Mouse (Mus musculus) MEL (cell line): ENCODE results near the gene Limch1. TPM values are rescaled to one million over a fixed set of nuclear protein-coding genes. Genes with fewer than 3 reads are reported as not detected.

Experiments used
- DNase-seq: peaks from one replicate; pipeline ENCODE4 v3.0.0; 2011; ENCODE audit warnings: low read depth, low spot score
- H3K27ac ChIP-seq: 2 replicates; pipeline ENCODE4 v1.5.1; 2012; ENCODE audit warnings: low read depth, mild to moderate bottlenecking, control low read depth, low read length, moderate library complexity; ENCODE audit not compliant: control insufficient read depth
- H3K27me3 ChIP-seq, 2 experiments: fragments of 150-350 bp in 1 of 2; sonication (generic) in 1 of 2; 2 replicates each; pipeline ENCODE4 v1.6.1; 2012; ENCODE audit warnings: low read length in 2 of 2, mild to moderate bottlenecking in 2 of 2, improper control_type of control experiment in 1 of 2, moderate library complexity in 1 of 2; ENCODE audit not compliant: insufficient read depth in 2 of 2, control insufficient read depth in 1 of 2
- H3K36me3 ChIP-seq, 2 experiments: 2 replicates each; pipeline ENCODE4 v1.6.1; 2012 to 2014; ENCODE audit warnings: low read length in 2 of 2, improper control_type of control experiment in 1 of 2, inconsistent platforms in 1 of 2, mild to moderate bottlenecking in 1 of 2; ENCODE audit not compliant: insufficient read depth in 2 of 2, control insufficient read depth in 1 of 2
- H3K4me1 ChIP-seq, 2 experiments: fragments of 150-350 bp in 1 of 2; sonication (generic) in 1 of 2; 2 replicates each; pipeline ENCODE4 v1.6.1; 2012; ENCODE audit warnings: low read length in 2 of 2, improper control_type of control experiment in 1 of 2, mild to moderate bottlenecking in 1 of 2; ENCODE audit not compliant: insufficient read depth in 2 of 2, control insufficient read depth in 1 of 2
- H3K4me3 ChIP-seq, 2 experiments: fragments of 150-350 bp in 1 of 2; sonication (generic) in 1 of 2; 2 replicates each; pipeline ENCODE4 v1.5.1; 2012; ENCODE audit warnings: low read depth in 2 of 2, low read length in 2 of 2, mild to moderate bottlenecking in 2 of 2, moderate library complexity in 2 of 2, control low read depth in 1 of 2, improper control_type of control experiment in 1 of 2; ENCODE audit not compliant: control insufficient read depth in 1 of 2, insufficient read depth in 1 of 2
- H3K79me2 ChIP-seq: 2 replicates; pipeline ENCODE4 v1.6.1; 2012; ENCODE audit warnings: mild to moderate bottlenecking, low read length, moderate library complexity; ENCODE audit not compliant: control insufficient read depth, poor library complexity, insufficient read depth
- H3K9ac ChIP-seq: 2 replicates; pipeline ENCODE4 v1.6.1; 2012; ENCODE audit warnings: low read depth, mild to moderate bottlenecking, control low read depth, low read length, moderate library complexity; ENCODE audit not compliant: control insufficient read depth, poor library complexity, severe bottlenecking
- H3K9me3 ChIP-seq: fragments of 150-350 bp; sonication (generic); replicated peaks from 2 replicates; pipeline ENCODE4 v1.6.1; 2012; ENCODE audit warnings: mild to moderate bottlenecking, low read length, improper control_type of control experiment, moderate library complexity; ENCODE audit not compliant: insufficient read depth
- BHLHE40 ChIP-seq: IDR thresholded peaks from 2 replicates; pipeline ENCODE4 v1.6.1; 2012; ENCODE audit warnings: low read depth, mild to moderate bottlenecking, inconsistent platforms, low read length, improper control_type of control experiment, borderline replicate concordance
- CHD1 ChIP-seq: IDR thresholded peaks from 2 replicates; pipeline ENCODE4 v1.6.1; 2012; ENCODE audit warnings: low read depth, mild to moderate bottlenecking, inconsistent platforms, low read length, improper control_type of control experiment
- CHD2 ChIP-seq: IDR thresholded peaks from 2 replicates; pipeline ENCODE4 v1.6.1; 2011; ENCODE audit warnings: low read length, improper control_type of control experiment
- E2F4 ChIP-seq: IDR thresholded peaks from 2 replicates; pipeline ENCODE4 v1.6.1; 2011; ENCODE audit warnings: low read depth, low read length, improper control_type of control experiment, borderline replicate concordance
- ELF1 ChIP-seq: IDR thresholded peaks from 2 replicates; pipeline ENCODE4 v1.6.1; 2014; ENCODE audit warnings: low read depth, mild to moderate bottlenecking, inconsistent platforms, low read length, improper control_type of control experiment, moderate library complexity
- EP300 ChIP-seq, 2 experiments: IDR thresholded peaks; 2 replicates each; pipeline ENCODE4 v1.6.1; 2011; ENCODE audit warnings: improper control_type of control experiment in 2 of 2, low read length in 2 of 2, low read depth in 1 of 2, mild to moderate bottlenecking in 1 of 2
- HCFC1 ChIP-seq: IDR thresholded peaks from 2 replicates; pipeline ENCODE4 v1.6.1; 2012; ENCODE audit warnings: low read depth, mild to moderate bottlenecking, inconsistent platforms, low read length, improper control_type of control experiment, moderate library complexity
- MAFK ChIP-seq: IDR thresholded peaks from 2 replicates; pipeline ENCODE4 v1.6.1; 2011; ENCODE audit warnings: low read depth, mild to moderate bottlenecking, low read length, improper control_type of control experiment, borderline replicate concordance
- MAZ ChIP-seq: IDR thresholded peaks from 2 replicates; pipeline ENCODE4 v1.6.1; 2012; ENCODE audit warnings: low read depth, mild to moderate bottlenecking, inconsistent platforms, low read length, improper control_type of control experiment
- MYB ChIP-seq: IDR thresholded peaks from 2 replicates; pipeline ENCODE4 v1.6.1; 2011; ENCODE audit warnings: mild to moderate bottlenecking, low read depth, low read length, improper control_type of control experiment
- MYC ChIP-seq: IDR thresholded peaks from 2 replicates; pipeline ENCODE4 v1.6.1; 2011; ENCODE audit warnings: low read depth, mild to moderate bottlenecking, low read length, improper control_type of control experiment, moderate library complexity
- NRF1 ChIP-seq: IDR thresholded peaks from 2 replicates; pipeline ENCODE4 v1.6.1; 2014; ENCODE audit warnings: low read depth, mild to moderate bottlenecking, inconsistent platforms, low read length, improper control_type of control experiment, moderate library complexity; ENCODE audit not compliant: poor library complexity, insufficient read depth, severe bottlenecking
- POLR2AphosphoS5 ChIP-seq: IDR thresholded peaks from 2 replicates; pipeline ENCODE4 v1.6.1; 2012; ENCODE audit warnings: low read depth, borderline replicate concordance, mild to moderate bottlenecking, inconsistent platforms, low read length, moderate library complexity, mixed read lengths
- RAD21 ChIP-seq: IDR thresholded peaks from 2 replicates; pipeline ENCODE4 v1.6.1; 2011; ENCODE audit warnings: mild to moderate bottlenecking, low read depth, low read length, improper control_type of control experiment
- TAL1 ChIP-seq: IDR thresholded peaks from 2 replicates; pipeline ENCODE4 v1.6.1; 2012; ENCODE audit warnings: mild to moderate bottlenecking, inconsistent platforms, low read length, moderate library complexity, mixed read lengths
- UBTF ChIP-seq: IDR thresholded peaks from 2 replicates; pipeline ENCODE4 v1.6.1; 2012; ENCODE audit warnings: low read depth, mild to moderate bottlenecking, inconsistent platforms, low read length, improper control_type of control experiment, moderate library complexity, borderline replicate concordance; ENCODE audit not compliant: insufficient read depth
- USF1 ChIP-seq: IDR thresholded peaks from 2 replicates; pipeline ENCODE4 v1.6.1; 2014; ENCODE audit warnings: low read depth, mild to moderate bottlenecking, inconsistent platforms, low read length, improper control_type of control experiment, moderate library complexity
- ZC3H11A ChIP-seq: IDR thresholded peaks from 2 replicates; pipeline ENCODE4 v1.6.1; 2012; ENCODE audit warnings: low read depth, mild to moderate bottlenecking, inconsistent platforms, low read length, improper control_type of control experiment
- ZMIZ1 ChIP-seq: IDR thresholded peaks from 2 replicates; pipeline ENCODE4 v1.6.1; 2012; ENCODE audit warnings: low read depth, mild to moderate bottlenecking, inconsistent platforms, low read length, improper control_type of control experiment, moderate library complexity
- ZNF384 ChIP-seq: IDR thresholded peaks from 2 replicates; pipeline ENCODE4 v1.6.1; 2012; ENCODE audit warnings: low read depth, mild to moderate bottlenecking, inconsistent platforms, low read length, improper control_type of control experiment
- polyA plus RNA-seq, 2 experiments: library from polyadenylated mRNA; stranded (reverse) in 1 of 2; unstranded in 1 of 2; fragments of >175 nt in 1 of 2; fragments of >200 nt in 1 of 2; gene quantifications; 2 replicates each; pipeline versions ENCODE4 v1.2.1 to v1.2.4; 2012; ENCODE audit warnings: low replicate concordance in 2 of 2, low read depth in 1 of 2; ENCODE audit not compliant: insufficient read length in 2 of 2, insufficient read depth in 1 of 2, missing spikeins in 1 of 2
- total RNA-seq: library from RNA; depleted of rRNA; stranded (reverse); fragments of 300-350 nt; gene quantifications from 2 replicates; pipeline ENCODE4 v1.2.3, GENCODE M21; 2012

Gene Limch1
- total and polyA plus RNA-seq, 3 experiments = not detected

GRCm38 (mm10) chr5:66942922-66943321 lies 197.3 kb downstream of the Limch1 start:
- no peaks in the 10 kb centered on the region for H3K27me3 ChIP-seq
- no peak overlapping the region for H3K9ac ChIP-seq
- no peaks in the 10 kb centered on the region for H3K79me2 ChIP-seq
- no peaks in the 10 kb centered on the region for H3K36me3 ChIP-seq
- no peaks in the 10 kb centered on the region for H3K9me3 ChIP-seq
- no peak overlapping the region for H3K4me3 ChIP-seq
- no peak for DNase-seq
- H3K27ac ChIP-seq = no peak overlapping the region
- TF ChIP-seq CHD2 (no peak), ZMIZ1 (no peak), BHLHE40 (no peak)
- TF ChIP-seq, all 39 proteins: peak for 0
- no peaks in the 10 kb centered on the region for H3K4me1 ChIP-seq

- TF ChIP-seq EP300 (IDR thresholded peaks at IDR 0.05; ENCODE audit: low read depth in 1 of 2, low read length in 2 of 2) = no peak
- TF ChIP-seq ELF1 = no peak
- no peak for TF ChIP-seq HCFC1
- TF ChIP-seq MAZ = no peak
- TF ChIP-seq ZMIZ1 = no peak
- no peak for TF ChIP-seq POLR2AphosphoS5
- TF ChIP-seq ZC3H11A = no peak
- no peak for TF ChIP-seq NRF1
- no peak for TF ChIP-seq UBTF
- TF ChIP-seq RAD21 = no peak
- TF ChIP-seq CHD1 = no peak
- no peak for TF ChIP-seq E2F4
- no peak for TF ChIP-seq ZNF384
- no peak for TF ChIP-seq CHD2
- no peaks in the 10 kb centered on the region for H3K9me3 ChIP-seq
- H3K4me3 ChIP-seq = no peak overlapping the region
- DNase-seq = no peak
- no peaks in the 10 kb centered on the region for H3K79me2 ChIP-seq
- H3K27ac ChIP-seq = no peak overlapping the region
- H3K4me1 ChIP-seq = no peaks in the 10 kb centered on the region
- no peaks in the 10 kb centered on the region for H3K27me3 ChIP-seq
- H3K9ac ChIP-seq = no peak overlapping the region
- no peaks in the 10 kb centered on the region for H3K36me3 ChIP-seq
Observed at GRCm38 (mm10) chr5:66943521-66943920, 197.9 kb downstream of the Limch1 start.

GRCm38 (mm10) chr5:66947958-66948357 lies 202.3 kb downstream of the Limch1 start:
- TF ChIP-seq POLR2AphosphoS5 (no peak), TAL1 (no peak), CHD1 (no peak), EP300 (IDR thresholded peaks at IDR 0.05; ENCODE audit: low read depth in 1 of 2, low read length in 2 of 2) (no peak), MYB (no peak), MYC (no peak), MAFK (no peak), USF1 (no peak)
- Histone ChIP-seq H3K9ac (no peak overlapping the region), H3K9me3 (no peaks in the 10 kb centered on the region), H3K36me3 (no peaks in the 10 kb centered on the region), H3K4me3 (no peak overlapping the region), H3K27me3 (no peaks in the 10 kb centered on the region), H3K27ac (no peak overlapping the region), H3K79me2 (no peaks in the 10 kb centered on the region), H3K4me1 (no peaks in the 10 kb centered on the region)
- no peak for DNase-seq
